Comparison of ENCODE assay signal across 21 mouse cellular contexts in the genomic region with DNA sequence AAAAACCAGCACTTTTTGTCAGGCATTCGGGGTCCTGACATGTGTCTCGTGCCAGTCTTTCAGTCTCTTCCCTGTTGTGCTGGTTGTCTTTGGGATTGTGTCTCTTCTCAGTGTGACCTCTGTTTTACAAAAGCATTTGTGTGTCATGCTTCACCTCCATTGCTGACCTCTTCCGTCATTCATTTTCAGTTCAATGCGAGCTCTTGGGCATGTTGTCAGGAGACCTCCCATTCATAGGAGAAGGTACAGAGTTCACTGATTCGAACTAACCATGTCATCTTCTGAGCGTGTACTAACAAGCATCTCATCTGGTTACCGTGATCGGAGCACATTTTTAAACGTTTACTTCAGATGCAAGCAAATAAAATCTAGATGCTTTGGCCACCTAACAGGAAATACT.
"Had no signal": no experiment of that assay in that cellular context is flagged by ENCODE, and none has a peak within 500 bp of the region (broad histone marks: within the 10 kb centered on the region; RNA-seq: fewer than 3 reads in every experiment).

No protein-coding gene starts in this region.

- H3K9me3 ChIP-seq: limb, embryonic 10.5 days; limb, embryonic 13.5 days; liver, embryonic 13.5 days; midbrain, embryonic 12.5 days; midbrain, embryonic 15.5 days; neural tube, embryonic 12.5 days; neural tube, embryonic 15.5 days had no signal

- H3K4me2 ChIP-seq: limb, embryonic 13.5 days; liver, embryonic 13.5 days; lung, embryonic 14.5 days; midbrain, embryonic 12.5 days; midbrain, embryonic 15.5 days; neural tube, embryonic 12.5 days; neural tube, embryonic 15.5 days had no signal

- H3K9ac ChIP-seq: limb, embryonic 13.5 days; liver, embryonic 13.5 days; lung, embryonic 14.5 days; midbrain, embryonic 12.5 days; midbrain, embryonic 15.5 days; neural tube, embryonic 12.5 days; neural tube, embryonic 15.5 days had no signal

- H3K36me3 ChIP-seq: midbrain, embryonic 15.5 days; neural tube, embryonic 15.5 days had no signal

- H3K27ac ChIP-seq: layer of hippocampus, adult 2 months; limb, embryonic 10.5 days; limb, embryonic 13.5 days; liver, embryonic 13.5 days; midbrain, embryonic 12.5 days; midbrain, embryonic 15.5 days; neural tube, embryonic 12.5 days; neural tube, embryonic 15.5 days; stomach, postnatal 0 days had no signal

- DNase-seq: kidney, adult 9 months; kidney, postnatal 25 days; layer of hippocampus, adult 9-11 months; liver; liver, embryonic 13.5 days; lung, embryonic 14.5 days; right cerebral cortex, adult 18-20 months; right cerebral cortex, postnatal 14 days; right cerebral cortex, postnatal 4 days; thymus, adult 2 months; thymus, postnatal 14 days; thymus, postnatal 4 days had no signal

- ATAC-seq: lung, postnatal 0 days; midbrain, embryonic 15.5 days had no signal

- H3K4me3 ChIP-seq: layer of hippocampus, adult 2 months; limb, embryonic 10.5 days; limb, embryonic 13.5 days; liver, embryonic 13.5 days; midbrain, embryonic 12.5 days; midbrain, embryonic 15.5 days; neural tube, embryonic 12.5 days; neural tube, embryonic 15.5 days had no signal

- H3K27me3 ChIP-seq: limb, embryonic 13.5 days; liver, embryonic 13.5 days; midbrain, embryonic 12.5 days; midbrain, embryonic 15.5 days; neural tube, embryonic 12.5 days; neural tube, embryonic 15.5 days had no signal

- H3K4me1 ChIP-seq: liver, embryonic 13.5 days; midbrain, embryonic 15.5 days; neural tube, embryonic 12.5 days; neural tube, embryonic 15.5 days had no signal
